Mouse (Mus musculus) ES-Bruce4 (cell line): ENCODE measurements around the gene Gjb2.

Experiments
- CTCF ChIP-seq: IDR thresholded peaks from one replicate; pipeline ENCODE4 v1.8.1; 2011; ENCODE audit warnings: low read depth, low read length
- POLR2A ChIP-seq: IDR thresholded peaks from one replicate; pipeline ENCODE4 v1.8.1; 2011; ENCODE audit warnings: low read length; ENCODE audit not compliant: insufficient read depth

- TF ChIP-seq CTCF: no peak
- TF ChIP-seq POLR2A: no peak
Measured at GRCm38 (mm10) chr14:57090001-57090400, 14.5 kb downstream of the Gjb2 start.
